Mouse (Mus musculus) ES-Bruce4 (cell line): ENCODE data around the gene Rasa4.

Source experiments
- EP300 ChIP-seq: IDR thresholded peaks from 2 replicates; pipeline ENCODE4 v1.6.1; 2011; ENCODE audit warnings: low read depth, low read length; ENCODE audit not compliant: insufficient read depth
- POLR2A ChIP-seq: IDR thresholded peaks from one replicate; pipeline ENCODE4 v1.8.1; 2011; ENCODE audit warnings: low read length; ENCODE audit not compliant: insufficient read depth

- TF ChIP-seq EP300 (no peak), POLR2A (no peak)
Measured at GRCm38 (mm10) chr5:136084891-136085651, 1.4 kb downstream of the Rasa4 start.
